Mouse (Mus musculus): ENCODE data around the gene Ap2b1.

- TF ChIP-seq POLR2A (IDR thresholded peaks at IDR 0.05; ENCODE audit: extremely low read depth, insufficient read depth, low read length) (no peak), CTCF (IDR thresholded peaks at IDR 0.05; ENCODE audit: extremely low read depth, insufficient read depth, low read length) (no peak)
These were observed 155.7 kb downstream of the Ap2b1 start for GRCm38 (mm10) chr11:83454548-83454947.
